Mouse (Mus musculus): ENCODE data around the gene Hrh2. TPM values are rescaled to one million over a fixed set of nuclear protein-coding genes. Genes with fewer than 3 reads are reported as not detected.

The Hrh2 gene
- polyA plus RNA-seq, 1 experiment from 2014 or later: 0.65 TPM

DNA sequence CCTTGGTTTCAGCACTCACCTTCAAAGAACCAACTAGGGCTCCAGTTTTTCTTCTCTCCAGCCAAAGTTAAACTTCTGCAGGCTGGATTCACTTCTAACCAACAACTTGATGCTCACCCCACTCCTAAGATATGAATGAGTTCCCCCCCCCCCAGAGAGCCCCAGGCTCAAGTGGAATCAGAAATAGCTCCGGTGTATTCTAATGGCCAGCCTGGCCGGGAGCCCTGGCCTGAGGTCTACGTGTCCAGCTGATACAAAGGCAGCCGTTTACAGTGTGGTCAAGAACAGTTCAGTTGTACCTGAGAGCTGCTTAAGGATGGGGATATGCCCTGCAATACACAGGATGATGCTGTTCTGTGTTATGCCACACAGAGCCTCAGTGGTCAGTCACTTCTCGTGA, 13.3 kb upstream of the Hrh2 start:
- no peak for ATAC-seq (ENCODE audit: low FRiP score, low read depth)
- Histone ChIP-seq H3K4me2 (no peak overlapping the region), H3K27ac (replicated peaks) (no peak overlapping the region), H3K4me1 (replicated peaks) (no peaks in the 10 kb centered on the region), H3K9me3 (no peaks in the 10 kb centered on the region), H3K27me3 (no peaks in the 10 kb centered on the region), H3K9ac (no peak overlapping the region), H3K4me3 (no peak overlapping the region), H3K36me3 (no peaks in the 10 kb centered on the region)
- WGBS: 83% methylated on average over 5 of the region's 5 CpGs

DNA sequence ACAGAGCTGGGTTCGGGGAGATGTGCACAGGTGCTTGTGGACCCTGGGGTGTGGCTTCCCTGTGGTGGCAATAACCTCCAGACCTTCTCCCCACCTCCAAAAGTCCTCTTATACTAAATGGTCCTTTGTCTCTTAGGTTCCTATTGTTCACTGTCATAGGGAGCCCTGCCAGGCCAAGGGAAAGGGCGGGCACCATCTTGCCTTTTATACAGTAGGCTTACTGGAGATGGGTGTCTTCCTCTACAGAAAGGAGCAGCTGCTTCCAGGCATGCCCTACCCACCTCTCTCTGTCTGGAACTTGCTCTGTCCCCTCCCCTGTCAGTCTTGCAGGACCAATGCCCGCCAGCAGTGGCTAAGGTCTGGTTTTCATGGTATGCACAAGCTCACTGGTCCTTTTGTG, 12.0 kb upstream of the Hrh2 start:
- Histone ChIP-seq H3K9ac (no peak overlapping the region), H3K4me2 (no peak overlapping the region)
- ATAC-seq (ENCODE audit: low FRiP score, low read depth): no peak

DNA sequence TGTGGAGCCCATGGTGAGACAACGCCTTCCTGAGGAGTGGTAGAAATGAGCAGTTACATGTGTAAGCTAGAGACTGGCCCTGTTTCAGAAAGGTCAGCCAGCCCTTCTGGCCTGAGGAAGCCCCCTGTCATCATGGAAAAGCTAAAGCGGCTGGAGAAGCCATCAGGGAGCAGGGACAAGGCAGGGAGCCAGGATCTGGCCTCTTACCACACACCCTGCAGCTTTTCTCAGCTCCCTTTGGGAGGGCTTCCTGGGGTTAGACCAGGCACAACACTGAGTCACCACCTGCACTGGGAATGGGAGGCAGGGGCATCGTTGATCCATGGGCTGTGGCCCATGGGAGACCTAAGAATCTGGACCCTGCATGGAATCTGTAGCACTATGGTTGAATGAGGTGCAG, 11.5 kb upstream of the Hrh2 start:
- no peaks in the 10 kb centered on the region for H3K27me3 ChIP-seq
- H3K4me2 ChIP-seq: no peak overlapping the region
- no peak for ATAC-seq (ENCODE audit: low FRiP score, low read depth)
- no peak overlapping the region for H3K9ac ChIP-seq
- H3K27ac ChIP-seq (replicated peaks): no peak overlapping the region
- no peaks in the 10 kb centered on the region for H3K36me3 ChIP-seq
- no peak overlapping the region for H3K4me3 ChIP-seq
- H3K4me1 ChIP-seq (replicated peaks): no peaks in the 10 kb centered on the region
- 50% methylated on average over 3 of the region's 3 CpGs for WGBS
- H3K9me3 ChIP-seq: no peaks in the 10 kb centered on the region

More for the DNA sequence above, 12.0 kb upstream of the Hrh2 start:
- no peaks in the 10 kb centered on the region for H3K9me3 ChIP-seq
- H3K4me3 ChIP-seq: no peak overlapping the region
- H3K4me1 ChIP-seq (replicated peaks): no peaks in the 10 kb centered on the region
- no peaks in the 10 kb centered on the region for H3K36me3 ChIP-seq
- H3K27me3 ChIP-seq: no peaks in the 10 kb centered on the region
- WGBS: 93% methylated on average over 3 of the region's 3 CpGs
- no peak overlapping the region for H3K27ac ChIP-seq (replicated peaks)

DNA sequence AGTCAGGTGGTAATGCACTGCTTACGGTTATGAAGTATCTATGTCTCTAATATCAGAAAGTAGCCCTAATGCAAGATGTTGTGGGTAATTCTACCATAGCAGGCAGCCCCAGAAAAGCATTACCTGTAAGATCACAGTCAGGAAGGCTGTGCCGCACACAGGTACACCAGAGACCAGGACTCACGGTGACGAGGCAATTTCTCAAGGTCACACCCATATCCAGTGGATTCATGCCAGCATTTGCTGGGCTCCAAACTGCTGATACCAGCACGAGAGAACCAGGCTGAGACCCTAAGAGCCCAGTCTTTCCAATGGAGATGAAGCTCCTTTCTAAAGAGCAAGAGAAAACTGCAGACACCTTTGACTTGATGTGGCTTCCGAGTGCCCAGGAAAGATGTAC, 10.6 kb upstream of the Hrh2 start:
- H3K27ac ChIP-seq (replicated peaks): no peak overlapping the region
- no peak overlapping the region for H3K9ac ChIP-seq
- H3K36me3 ChIP-seq: no peaks in the 10 kb centered on the region
- no peaks in the 10 kb centered on the region for H3K27me3 ChIP-seq
- no peaks in the 10 kb centered on the region for H3K9me3 ChIP-seq
- H3K4me1 ChIP-seq (replicated peaks): no peaks in the 10 kb centered on the region
- WGBS: 89% methylated on average over 6 of the region's 6 CpGs
- no peak for ATAC-seq (ENCODE audit: low FRiP score, low read depth)
- no peak overlapping the region for H3K4me2 ChIP-seq
- H3K4me3 ChIP-seq: no peak overlapping the region

DNA sequence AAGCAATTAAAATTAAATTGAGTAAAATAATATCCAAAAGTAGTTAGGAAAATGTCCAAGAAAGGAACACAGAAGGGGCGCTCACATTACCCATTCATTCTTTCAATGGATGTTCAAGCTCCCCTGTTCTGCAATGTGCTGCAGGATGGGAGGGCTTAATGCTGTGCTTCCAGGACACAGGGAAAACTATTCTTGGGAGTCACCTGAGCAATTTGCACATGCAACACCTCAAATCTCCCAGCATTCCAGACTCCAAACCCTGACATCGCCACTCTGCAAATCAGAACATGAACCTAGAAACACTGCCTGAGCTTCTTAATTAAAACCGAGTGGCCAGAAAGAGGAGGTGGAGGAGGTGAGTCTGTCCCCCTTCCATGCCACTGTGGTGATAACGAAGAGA, 10.0 kb upstream of the Hrh2 start:
- ATAC-seq (ENCODE audit: low FRiP score, low read depth): no peak
- Histone ChIP-seq H3K27me3 (no peaks in the 10 kb centered on the region), H3K4me3 (no peak overlapping the region), H3K36me3 (no peaks in the 10 kb centered on the region), H3K27ac (replicated peaks) (no peak overlapping the region), H3K9ac (no peak overlapping the region), H3K4me2 (no peak overlapping the region), H3K9me3 (no peaks in the 10 kb centered on the region), H3K4me1 (replicated peaks) (no peaks in the 10 kb centered on the region)
- 95% methylated on average over 4 of the region's 4 CpGs for WGBS

DNA sequence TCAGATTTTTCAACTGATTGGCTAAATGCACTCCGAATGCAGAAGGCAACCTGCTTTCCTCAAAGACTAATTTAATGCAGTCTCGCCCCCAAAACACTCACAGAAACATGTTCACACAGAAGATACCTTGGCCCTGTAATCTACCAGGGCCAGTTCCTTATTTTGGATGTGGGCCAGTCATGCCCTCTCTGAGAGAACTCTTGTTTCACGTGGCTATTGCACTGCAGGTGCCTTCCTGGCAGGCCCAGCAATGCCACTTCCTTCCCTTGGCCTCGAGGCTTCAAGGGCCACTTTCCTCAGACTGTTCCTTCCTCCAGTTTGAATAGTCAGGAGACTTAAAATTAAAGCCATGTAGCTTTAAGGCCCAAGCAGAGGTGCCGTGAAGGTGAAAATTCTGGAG, 5.5 kb upstream of the Hrh2 start:
- no peaks in the 10 kb centered on the region for H3K4me1 ChIP-seq (replicated peaks)
- 76% methylated on average over 5 of the region's 5 CpGs for WGBS
- H3K9me3 ChIP-seq: no peaks in the 10 kb centered on the region

DNA sequence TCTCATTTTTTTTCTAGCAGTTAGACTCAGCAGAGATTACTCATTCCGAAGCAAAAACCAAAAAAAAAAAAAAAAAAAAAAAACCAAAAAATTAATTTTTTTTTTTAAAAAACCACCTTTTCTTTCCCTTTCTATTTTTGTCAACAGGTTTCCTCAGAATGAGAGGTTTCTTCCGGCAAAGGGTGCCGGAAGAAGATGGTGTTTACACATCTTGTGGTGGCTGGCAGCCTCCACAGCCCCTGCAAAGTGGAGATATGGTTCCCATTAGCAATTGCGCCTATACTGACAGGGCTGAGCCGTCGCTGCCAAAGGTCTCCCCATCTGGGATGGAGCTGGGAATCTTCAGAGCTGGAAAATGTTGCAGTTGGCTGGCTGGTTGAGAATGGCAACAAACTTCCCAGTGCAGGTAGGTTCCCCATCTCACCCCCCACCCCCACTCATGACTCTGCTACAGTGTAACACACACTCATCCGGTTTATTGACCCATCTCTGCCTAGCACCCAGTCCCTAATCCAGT, 3.7 kb upstream of the Hrh2 start:
- Histone ChIP-seq H3K9ac (no peak overlapping the region), H3K36me3 (no peaks in the 10 kb centered on the region)
- ATAC-seq (ENCODE audit: low FRiP score, low read depth): no peak

More for the DNA sequence above, 5.5 kb upstream of the Hrh2 start:
- Histone ChIP-seq H3K27ac (replicated peaks) (no peak overlapping the region), H3K9ac (no peak overlapping the region), H3K4me3 (no peak overlapping the region), H3K36me3 (no peaks in the 10 kb centered on the region), H3K4me2 (no peak overlapping the region), H3K27me3 (no peaks in the 10 kb centered on the region)
- no peak for ATAC-seq (ENCODE audit: low FRiP score, low read depth)

DNA sequence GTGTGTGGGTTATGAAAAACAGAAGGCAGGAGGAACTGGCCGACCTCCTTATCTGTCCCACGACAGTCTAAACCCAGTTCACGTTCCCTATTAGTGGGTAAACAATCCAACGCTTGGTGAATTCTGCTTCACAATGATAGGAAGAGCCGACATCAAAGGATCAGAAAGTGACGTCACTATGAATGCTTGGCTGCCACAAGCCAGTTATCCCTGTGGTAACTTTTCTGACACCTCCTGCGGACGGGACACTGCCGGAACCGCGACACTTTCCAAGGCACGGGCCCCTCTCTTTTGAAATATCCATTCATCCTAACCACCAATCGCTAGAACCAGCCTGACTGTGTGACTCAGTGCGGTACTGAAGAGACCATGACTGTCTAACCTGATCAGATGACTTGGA, 2.0 kb upstream of the Hrh2 start:
- ATAC-seq (ENCODE audit: low FRiP score, low read depth): no peak
- Histone ChIP-seq H3K27me3 (peaks cover 11% of the 10 kb centered on the region; the same call in 1 of the 2 replicates), H3K9me3 (no peaks in the 10 kb centered on the region), H3K27ac (replicated peaks) (no peak overlapping the region), H3K4me1 (replicated peaks) (no peaks in the 10 kb centered on the region; the same call in 1 of the 2 replicates), H3K36me3 (no peaks in the 10 kb centered on the region), H3K4me3 (no peak overlapping the region), H3K9ac (no peak overlapping the region), H3K4me2 (no peak overlapping the region)
- 87% methylated on average over 14 of the region's 14 CpGs for WGBS

More for the DNA sequence above, 3.7 kb upstream of the Hrh2 start:
- Histone ChIP-seq H3K27ac (replicated peaks) (no peak overlapping the region), H3K9me3 (no peaks in the 10 kb centered on the region), H3K27me3 (peaks cover 7% of the 10 kb centered on the region; the same call in 1 of the 2 replicates), H3K4me1 (replicated peaks) (no peaks in the 10 kb centered on the region; the same call in 1 of the 2 replicates), H3K4me2 (no peak overlapping the region), H3K4me3 (no peak overlapping the region)
- WGBS: 82% methylated on average over 7 of the region's 7 CpGs

DNA sequence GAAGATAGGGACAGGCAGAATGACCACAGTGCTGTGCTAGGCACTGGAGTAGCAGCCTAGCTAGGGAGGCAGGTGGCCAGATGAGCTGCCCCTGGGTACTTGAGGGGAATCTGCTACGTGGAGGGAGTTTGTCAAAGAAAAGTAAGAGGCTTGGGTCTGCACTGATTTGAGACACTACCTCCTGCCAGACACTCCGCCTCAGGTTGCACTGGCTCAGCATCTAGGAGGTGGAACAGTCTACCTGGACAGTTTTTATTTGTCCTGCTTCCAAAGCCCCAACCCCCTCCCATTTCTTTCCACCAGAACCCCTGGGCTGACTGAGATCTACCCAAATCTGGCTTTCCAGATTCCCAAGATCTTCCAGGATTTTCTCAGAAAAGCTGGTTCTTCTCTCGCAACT, 748 bp upstream of the Hrh2 start:
- Histone ChIP-seq H3K36me3 (no peaks in the 10 kb centered on the region), H3K27ac (replicated peaks) (no peak overlapping the region), H3K4me2 (no peak overlapping the region), H3K9me3 (no peaks in the 10 kb centered on the region), H3K27me3 (peaks cover 11% of the 10 kb centered on the region; the same call in 1 of the 2 replicates), H3K4me1 (replicated peaks) (no peaks in the 10 kb centered on the region; the same call in 1 of the 2 replicates), H3K4me3 (no peak overlapping the region), H3K9ac (no peak overlapping the region)
- ATAC-seq (ENCODE audit: low FRiP score, low read depth): no peak
- WGBS: 83% methylated on average over 3 of the region's 3 CpGs

DNA sequence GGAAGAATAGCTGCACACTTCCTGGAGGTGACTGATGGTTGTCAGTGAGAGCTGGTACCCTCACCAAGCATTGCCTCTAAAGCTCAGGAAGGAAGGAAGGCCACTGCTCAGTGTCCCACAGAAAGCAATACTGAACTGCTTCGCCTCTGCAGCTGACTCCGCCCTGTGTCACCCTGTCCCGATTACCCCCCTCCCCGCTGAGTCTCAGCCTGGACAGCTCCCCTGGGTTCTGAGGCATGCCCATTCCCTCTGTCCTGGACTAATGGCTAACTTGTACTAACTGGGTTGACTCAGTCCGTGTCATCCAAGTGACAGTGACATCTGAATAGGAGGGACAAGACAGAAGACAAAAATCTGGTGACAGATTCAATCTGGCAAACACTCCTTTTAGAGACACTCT, 1.7 kb downstream of the Hrh2 start:
- Histone ChIP-seq H3K27ac (replicated peaks) (no peak overlapping the region), H3K4me1 (replicated peaks) (no peaks in the 10 kb centered on the region; the same call in 1 of the 2 replicates), H3K4me3 (no peak overlapping the region), H3K27me3 (peaks cover 11% of the 10 kb centered on the region; the same call in 1 of the 2 replicates), H3K9me3 (no peaks in the 10 kb centered on the region), H3K9ac (no peak overlapping the region), H3K36me3 (no peaks in the 10 kb centered on the region), H3K4me2 (no peak overlapping the region)
- no peak for ATAC-seq (ENCODE audit: low FRiP score, low read depth)
- 66% methylated on average over 5 of the region's 5 CpGs for WGBS

DNA sequence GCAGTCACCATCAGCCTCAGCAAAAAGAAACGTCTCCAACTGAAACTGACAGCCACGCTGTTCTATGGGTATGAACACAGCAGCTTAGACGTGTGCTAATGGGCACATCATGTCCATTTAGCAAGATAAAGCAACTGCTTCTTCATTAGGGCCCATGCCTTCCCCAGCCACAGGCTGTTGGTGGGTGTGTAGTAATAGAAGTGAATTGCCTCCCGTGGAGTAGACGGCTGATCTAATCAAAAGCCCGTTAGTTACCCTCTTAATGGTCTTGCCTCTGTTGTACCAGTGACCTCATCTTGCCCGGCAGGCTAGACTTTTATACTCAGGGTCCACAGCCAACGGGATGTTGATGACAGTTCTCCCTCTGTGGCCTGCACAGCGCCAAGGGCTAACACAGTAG, 7.1 kb downstream of the Hrh2 start:
- H3K4me3 ChIP-seq: no peak overlapping the region
- H3K9ac ChIP-seq: no peak overlapping the region
- H3K27me3 ChIP-seq: no peaks in the 10 kb centered on the region
- no peaks in the 10 kb centered on the region for H3K4me1 ChIP-seq (replicated peaks)
- no peaks in the 10 kb centered on the region for H3K9me3 ChIP-seq
- H3K36me3 ChIP-seq: no peaks in the 10 kb centered on the region
- no peak; the same call in 1 of the 2 replicates for ATAC-seq (ENCODE audit: low FRiP score, low read depth)
- H3K27ac ChIP-seq (replicated peaks): no peak overlapping the region
- H3K4me2 ChIP-seq: no peak overlapping the region
- WGBS: 35% methylated on average over 9 of the region's 9 CpGs

DNA sequence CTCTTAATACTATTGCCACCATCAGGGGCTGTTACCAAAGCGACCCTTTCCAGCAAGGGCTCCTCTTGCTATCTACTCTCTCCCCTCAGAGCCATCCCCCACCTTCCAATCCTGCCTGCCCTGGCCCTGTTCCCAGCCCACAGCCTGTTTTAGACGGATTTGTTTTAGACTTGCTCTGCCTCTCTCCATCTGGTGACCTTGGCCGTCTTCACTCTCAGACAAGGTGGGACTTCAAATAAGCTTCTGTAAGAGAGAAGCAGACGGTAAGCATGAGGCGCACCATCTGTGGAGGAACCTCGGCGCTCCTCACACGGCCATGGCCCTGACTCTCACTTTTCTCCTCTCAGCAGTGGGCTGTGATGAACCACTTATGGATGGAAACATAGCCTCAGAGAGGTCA, 10.5 kb downstream of the Hrh2 start:
- Histone ChIP-seq H3K27me3 (no peaks in the 10 kb centered on the region), H3K4me2 (no peak overlapping the region), H3K4me3 (no peak overlapping the region), H3K4me1 (replicated peaks) (no peaks in the 10 kb centered on the region), H3K36me3 (no peaks in the 10 kb centered on the region), H3K27ac (replicated peaks) (no peak overlapping the region), H3K9me3 (no peaks in the 10 kb centered on the region), H3K9ac (no peak overlapping the region)
- WGBS: 74% methylated on average over 8 of the region's 8 CpGs
- no peak for ATAC-seq (ENCODE audit: low FRiP score, low read depth)

DNA sequence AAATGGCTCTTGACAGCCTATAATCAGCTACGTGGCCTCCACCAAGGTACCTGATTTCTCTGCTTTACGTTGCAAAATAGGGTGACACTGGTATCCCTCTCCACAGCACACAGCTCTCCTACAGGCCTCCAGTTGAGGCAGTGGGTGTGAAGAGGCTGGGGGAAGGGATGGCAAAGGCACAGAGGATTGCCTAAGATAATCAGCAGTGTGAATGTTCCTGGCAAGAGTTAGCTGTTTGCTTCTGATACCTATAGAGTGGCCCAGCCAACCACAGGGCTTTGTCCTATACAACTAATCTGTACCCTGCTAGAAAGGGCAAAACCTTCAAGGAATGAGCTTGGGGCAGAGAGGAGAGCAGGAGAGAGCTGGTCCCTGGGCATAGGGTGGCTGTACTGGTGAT, 11.5 kb downstream of the Hrh2 start:
- Histone ChIP-seq H3K4me1 (replicated peaks) (no peaks in the 10 kb centered on the region), H3K36me3 (no peaks in the 10 kb centered on the region), H3K4me3 (no peak overlapping the region), H3K9ac (no peak overlapping the region), H3K9me3 (no peaks in the 10 kb centered on the region), H3K4me2 (no peak overlapping the region), H3K27me3 (no peaks in the 10 kb centered on the region), H3K27ac (replicated peaks) (no peak overlapping the region)
- no peak for ATAC-seq (ENCODE audit: low FRiP score, low read depth)
- WGBS: 81% methylated on average over 2 of the region's 2 CpGs

Measured in hindbrain, embryonic 15.5 days (tissue).